Mouse (Mus musculus): ENCODE results near the gene Tomm22. TPM values are rescaled to one million over a fixed set of nuclear protein-coding genes. Genes with fewer than 3 reads are reported as not detected.
"Not testable (repeated sequence)": the region's sequence is repeated elsewhere in the genome, so short reads cannot be mapped to it uniquely, and the experiment has no call there.

Gene Tomm22
- polyA plus RNA-seq, 1 experiment from 2014 or later, result 261 TPM

- H3K4me3 ChIP-seq, result no peak overlapping the region
- no peak overlapping the region for H3K27ac ChIP-seq
- H3K4me2 ChIP-seq (replicated peaks), result no peak overlapping the region
- 95% methylated on average over 8 of the region's 8 CpGs for WGBS
- no peak overlapping the region for H3K9ac ChIP-seq
- peaks cover 27% of the 10 kb centered on the region for H3K36me3 ChIP-seq
- no peak for ATAC-seq (ENCODE audit: low FRiP score, low read depth)
- H3K4me1 ChIP-seq, result peaks cover 4% of the 10 kb centered on the region
- H3K9me3 ChIP-seq, result no peaks in the 10 kb centered on the region
- no peaks in the 10 kb centered on the region for H3K27me3 ChIP-seq (replicated peaks)
These were observed 6.0 kb upstream of the Tomm22 start for GRCm38 (mm10) chr15:79664666-79665065.

- H3K4me2 ChIP-seq (replicated peaks), result no peak overlapping the region
- H3K9ac ChIP-seq, result no peak overlapping the region
- H3K4me1 ChIP-seq, result peaks cover 5% of the 10 kb centered on the region
- no peak for ATAC-seq (ENCODE audit: low FRiP score, low read depth)
- H3K36me3 ChIP-seq, result peaks cover 35% of the 10 kb centered on the region
- 81% methylated on average over 10 of the region's 10 CpGs for WGBS
- H3K4me3 ChIP-seq, result no peak overlapping the region
- no peak overlapping the region for H3K27ac ChIP-seq
- no peaks in the 10 kb centered on the region for H3K27me3 ChIP-seq (replicated peaks)
- no peaks in the 10 kb centered on the region for H3K9me3 ChIP-seq
These were observed 1.5 kb upstream of the Tomm22 start for GRCm38 (mm10) chr15:79669195-79669594.

DNA sequence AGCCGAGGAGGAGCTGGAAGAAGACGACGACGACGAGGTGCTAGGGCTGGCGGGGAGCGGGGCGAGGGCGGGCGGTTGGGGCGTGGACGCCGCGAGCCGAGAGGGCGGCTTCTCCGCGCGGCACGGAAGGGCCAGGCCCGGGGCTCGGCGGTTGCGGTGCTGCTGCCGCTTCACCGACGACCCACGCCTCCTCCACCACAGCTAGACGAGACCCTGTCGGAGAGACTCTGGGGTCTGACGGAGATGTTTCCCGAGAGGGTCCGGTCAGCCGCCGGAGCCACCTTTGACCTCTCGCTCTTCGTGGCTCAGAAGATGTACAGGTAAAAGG is 275 bp downstream of the Tomm22 start:
- H3K36me3 ChIP-seq, result peaks cover 45% of the 10 kb centered on the region
- peak overlapping the region; percentile 78 for H3K4me2 ChIP-seq (replicated peaks)
- peaks cover 5% of the 10 kb centered on the region for H3K4me1 ChIP-seq
- H3K4me3 ChIP-seq, result peak overlapping the region; percentile 97
- WGBS, result 1% methylated on average over 37 of the region's 37 CpGs
- no peaks in the 10 kb centered on the region for H3K27me3 ChIP-seq (replicated peaks)
- H3K9me3 ChIP-seq, result no peaks in the 10 kb centered on the region
- no peak overlapping the region for H3K27ac ChIP-seq
- peak; percentile 23; the same call in 1 of the 2 replicates for ATAC-seq (ENCODE audit: low FRiP score, low read depth)
- peak overlapping the region; percentile 81 for H3K9ac ChIP-seq

GRCm38 (mm10) chr15:79671828-79672348 is 1.2 kb downstream of the Tomm22 start:
- H3K9ac ChIP-seq; ATAC-seq (ENCODE audit: low FRiP score, low read depth): not testable (repeated sequence)
- peaks cover 45% of the 10 kb centered on the region for H3K36me3 ChIP-seq

DNA sequence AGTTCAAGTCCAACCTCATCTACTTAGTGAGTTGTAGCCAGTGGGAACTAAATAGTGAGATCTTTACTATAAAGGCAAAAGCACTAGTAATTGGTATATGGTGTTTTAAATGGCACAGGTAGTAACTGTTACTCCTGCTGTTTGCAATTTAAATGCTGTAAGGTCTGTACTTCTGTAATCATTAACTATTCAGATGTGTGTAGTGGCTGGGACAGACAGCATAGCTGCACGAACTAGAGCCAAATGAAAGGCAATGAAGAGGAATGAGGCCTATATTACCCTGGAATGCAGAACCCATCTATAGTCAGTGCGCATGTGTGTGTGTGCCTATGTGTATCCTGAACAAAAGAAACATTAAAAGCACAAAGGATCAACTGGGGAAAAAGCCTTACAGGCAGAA is 7.3 kb downstream of the Tomm22 start:
- WGBS, result 87% methylated on average over 2 of the region's 2 CpGs

More at GRCm38 (mm10) chr15:79671828-79672348, 1.2 kb downstream of the Tomm22 start:
- H3K9me3 ChIP-seq; H3K27ac ChIP-seq; H3K4me1 ChIP-seq; H3K27me3 ChIP-seq (replicated peaks): not testable (repeated sequence)
- WGBS, result 88% methylated on average over 11 of the region's 11 CpGs
- Histone ChIP-seq H3K4me3 (peak overlapping the region; percentile 97; the same call in 1 of the 2 replicates), H3K4me2 (replicated peaks) (peak overlapping the region; percentile 78)

GRCm38 (mm10) chr15:79681973-79682372 is 11.3 kb downstream of the Tomm22 start:
- Histone ChIP-seq H3K4me1 (peaks cover 36% of the 10 kb centered on the region), H3K4me2 (replicated peaks) (no peak overlapping the region), H3K9ac (no peak overlapping the region), H3K36me3 (peaks cover 7% of the 10 kb centered on the region; the same call in 1 of the 2 replicates), H3K4me3 (no peak overlapping the region), H3K9me3 (no peaks in the 10 kb centered on the region), H3K27ac (no peak overlapping the region), H3K27me3 (replicated peaks) (no peaks in the 10 kb centered on the region)
- no peak for ATAC-seq (ENCODE audit: low FRiP score, low read depth)
- 91% methylated on average over 4 of the region's 4 CpGs for WGBS

More for the DNA sequence above, 7.3 kb downstream of the Tomm22 start:
- Histone ChIP-seq H3K27me3 (replicated peaks) (no peaks in the 10 kb centered on the region), H3K9me3 (no peaks in the 10 kb centered on the region), H3K27ac (no peak overlapping the region), H3K9ac (no peak overlapping the region), H3K4me2 (replicated peaks) (no peak overlapping the region), H3K4me3 (no peak overlapping the region), H3K36me3 (peaks cover 42% of the 10 kb centered on the region), H3K4me1 (no peaks in the 10 kb centered on the region; the same call in none of the 2 replicates)
- ATAC-seq (ENCODE audit: low FRiP score, low read depth), result no peak

GRCm38 (mm10) chr15:79683146-79683545 is 12.5 kb downstream of the Tomm22 start:
- no peak overlapping the region for H3K4me3 ChIP-seq
- ATAC-seq (ENCODE audit: low FRiP score, low read depth), result no peak
- peaks cover 36% of the 10 kb centered on the region for H3K4me1 ChIP-seq
- no peak overlapping the region for H3K9ac ChIP-seq
- WGBS, result 91% methylated on average over 6 of the region's 6 CpGs
- H3K36me3 ChIP-seq, result no peaks in the 10 kb centered on the region
- no peak overlapping the region for H3K27ac ChIP-seq
- H3K27me3 ChIP-seq (replicated peaks), result no peaks in the 10 kb centered on the region
- no peaks in the 10 kb centered on the region for H3K9me3 ChIP-seq
- 0 out of 2 replicates have a peak overlapping the region, but pooled peaks have one; percentile 2 for H3K4me2 ChIP-seq (replicated peaks)

GRCm38 (mm10) chr15:79683707-79684465 is 13.2 kb downstream of the Tomm22 start:
- H3K9ac ChIP-seq, result peak overlapping the region; percentile 45; the same call in 1 of the 2 replicates
- H3K4me3 ChIP-seq, result no peak overlapping the region
- WGBS, result 77% methylated on average over 19 of the region's 19 CpGs

DNA sequence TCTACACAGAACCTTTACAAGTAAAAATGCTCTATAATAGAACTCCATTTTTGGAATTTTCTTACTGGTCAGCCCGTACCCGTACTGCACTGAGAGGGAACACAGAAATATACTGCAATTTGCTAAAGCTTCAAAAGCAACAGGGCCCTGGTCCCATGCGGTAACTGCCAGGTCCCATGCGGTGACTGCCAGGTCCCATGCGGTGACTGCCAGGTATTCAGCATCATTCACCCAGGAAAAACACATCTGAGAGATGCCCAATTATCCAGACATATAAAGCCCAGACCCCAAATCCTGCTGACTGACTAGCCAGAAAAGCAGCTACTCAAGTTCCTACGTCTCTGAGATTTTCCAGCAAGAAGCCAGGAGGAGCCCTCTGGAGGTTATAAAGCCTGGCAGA is 14.0 kb downstream of the Tomm22 start:
- no peaks in the 10 kb centered on the region for H3K9me3 ChIP-seq

More at GRCm38 (mm10) chr15:79683707-79684465, 13.2 kb downstream of the Tomm22 start:
- no peak for ATAC-seq (ENCODE audit: low FRiP score, low read depth)
- Histone ChIP-seq H3K4me2 (replicated peaks) (peak overlapping the region; percentile 82), H3K9me3 (no peaks in the 10 kb centered on the region), H3K4me1 (peaks cover 36% of the 10 kb centered on the region), H3K27ac (no peak overlapping the region), H3K36me3 (no peaks in the 10 kb centered on the region), H3K27me3 (replicated peaks) (no peaks in the 10 kb centered on the region)

GRCm38 (mm10) chr15:79685141-79685641 is 14.5 kb downstream of the Tomm22 start:
- peak overlapping the region; percentile 36 for H3K9ac ChIP-seq
- no peaks in the 10 kb centered on the region for H3K9me3 ChIP-seq
- 55% methylated on average over 6 of the region's 6 CpGs for WGBS
- H3K27ac ChIP-seq, result no peak overlapping the region
- H3K4me1 ChIP-seq, result peaks cover 47% of the 10 kb centered on the region
- peak overlapping the region; percentile 87 for H3K4me3 ChIP-seq
- H3K36me3 ChIP-seq, result no peaks in the 10 kb centered on the region
- no peak for ATAC-seq (ENCODE audit: low FRiP score, low read depth)
- no peaks in the 10 kb centered on the region for H3K27me3 ChIP-seq (replicated peaks)
- peak overlapping the region; percentile 82 for H3K4me2 ChIP-seq (replicated peaks)

More for the DNA sequence above, 14.0 kb downstream of the Tomm22 start:
- Histone ChIP-seq H3K4me2 (replicated peaks) (peak overlapping the region; percentile 82), H3K4me3 (0 out of 2 replicates have a peak overlapping the region, but pooled peaks have one; percentile 5), H3K4me1 (peaks cover 41% of the 10 kb centered on the region), H3K27me3 (replicated peaks) (no peaks in the 10 kb centered on the region), H3K36me3 (no peaks in the 10 kb centered on the region), H3K9ac (peak overlapping the region; percentile 45; the same call in 1 of the 2 replicates), H3K27ac (no peak overlapping the region)
- WGBS, result 87% methylated on average over 6 of the region's 6 CpGs
- ATAC-seq (ENCODE audit: low FRiP score, low read depth), result no peak

DNA sequence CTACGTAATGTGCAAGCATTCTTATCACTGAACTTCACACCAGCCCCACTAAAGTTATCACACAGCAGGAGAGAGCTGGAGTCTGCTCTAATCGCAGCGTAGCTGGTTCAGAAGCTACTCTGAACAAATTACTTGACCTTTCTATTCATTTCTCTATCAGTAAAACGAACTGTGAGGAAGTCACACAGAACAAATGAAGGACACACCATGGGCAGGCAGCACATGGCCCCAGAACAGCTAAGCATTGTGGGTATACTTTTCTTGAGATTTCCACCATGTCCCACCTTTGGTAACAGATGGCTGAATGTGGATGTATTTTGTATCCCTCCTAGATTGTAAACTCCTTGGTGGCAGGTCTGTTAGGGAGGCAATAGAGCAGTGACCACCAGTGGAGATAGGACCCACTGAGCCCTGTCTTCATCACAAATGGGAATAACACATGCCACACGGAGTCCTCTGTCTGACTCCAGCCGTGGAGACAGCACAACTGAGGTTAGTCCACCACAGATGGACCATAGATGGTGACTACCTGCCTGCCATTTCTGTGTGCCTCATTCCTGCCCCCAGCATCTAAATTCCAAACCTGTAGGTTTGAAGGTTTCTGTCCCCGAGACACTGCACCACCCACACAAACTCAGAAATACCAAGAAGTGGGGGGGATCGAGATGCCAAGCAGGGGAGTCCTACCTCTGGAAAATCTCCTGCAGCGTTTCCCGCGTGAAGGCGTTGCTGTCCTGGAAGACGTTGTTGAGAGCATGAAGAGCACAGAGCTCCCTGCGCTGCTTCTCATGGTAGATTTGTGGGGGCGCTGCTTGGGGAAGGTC is 15.6 kb downstream of the Tomm22 start:
- Histone ChIP-seq H3K27me3 (replicated peaks) (no peaks in the 10 kb centered on the region), H3K36me3 (no peaks in the 10 kb centered on the region), H3K9me3 (no peaks in the 10 kb centered on the region), H3K27ac (no peak overlapping the region), H3K4me2 (replicated peaks) (peak overlapping the region; percentile 82), H3K9ac (peak overlapping the region; percentile 94), H3K4me3 (peak overlapping the region; percentile 87), H3K4me1 (peaks cover 49% of the 10 kb centered on the region)
- WGBS, result 21% methylated on average over 15 of the region's 15 CpGs
- no peak for ATAC-seq (ENCODE audit: low FRiP score, low read depth)

- Histone ChIP-seq H3K9me3 (no peaks in the 10 kb centered on the region), H3K36me3 (no peaks in the 10 kb centered on the region)
These were observed 16.5 kb downstream of the Tomm22 start for GRCm38 (mm10) chr15:79687175-79687574.

More at GRCm38 (mm10) chr15:79687175-79687574, 16.5 kb downstream of the Tomm22 start:
- Histone ChIP-seq H3K4me1 (peaks cover 58% of the 10 kb centered on the region), H3K27ac (peak overlapping the region; percentile 79), H3K4me2 (replicated peaks) (peak overlapping the region; percentile 82), H3K9ac (peak overlapping the region; percentile 94), H3K27me3 (replicated peaks) (no peaks in the 10 kb centered on the region), H3K4me3 (peak overlapping the region; percentile 87)
- no peak for ATAC-seq (ENCODE audit: low FRiP score, low read depth)
- under 1% methylated on average over 33 of the region's 33 CpGs for WGBS
